Mouse (Mus musculus) G1E (cell line): ENCODE measurements around the gene Sppl3. TPM values are rescaled to one million over a fixed set of nuclear protein-coding genes. Genes with fewer than 3 reads are reported as not detected.

Experiments
- ATAC-seq: 2 replicates; pipeline ENCODE4 v1.8.0; 2016; ENCODE audit warnings: mild to moderate bottlenecking; ENCODE audit not compliant: insufficient number of reproducible peaks, poor library complexity, low FRiP score, severe bottlenecking; ENCODE audit errors: extremely low read depth
- DNase-seq: peaks from one replicate; pipeline ENCODE4 v3.0.0; 2012; ENCODE audit warnings: low spot score
- H3K27me3 ChIP-seq: 2 replicates; pipeline ENCODE4 v1.6.1; 2012; ENCODE audit warnings: mild to moderate bottlenecking, low read length, inconsistent platforms; ENCODE audit not compliant: insufficient read depth
- H3K36me3 ChIP-seq: replicated peaks from 2 replicates; pipeline ENCODE3; 2012; ENCODE audit warnings: mild to moderate bottlenecking, inconsistent platforms
- H3K4me1 ChIP-seq: 2 replicates; pipeline ENCODE4 v1.6.1; 2012; ENCODE audit warnings: low read depth, low read length, inconsistent platforms, mixed read lengths; ENCODE audit not compliant: insufficient read depth
- H3K4me3 ChIP-seq: 2 replicates; pipeline ENCODE4 v1.5.1; 2012; ENCODE audit warnings: low read depth, mild to moderate bottlenecking, inconsistent platforms, low read length, moderate library complexity, mixed read lengths
- H3K9me3 ChIP-seq: replicated peaks from 2 replicates; pipeline ENCODE4 v1.6.1; 2012; ENCODE audit warnings: inconsistent platforms
- CTCF ChIP-seq: IDR thresholded peaks from 2 replicates; pipeline ENCODE4 v1.5.1; 2012; ENCODE audit warnings: low read depth, low read length, inconsistent platforms, mixed read lengths
- GATA1 ChIP-seq: IDR thresholded peaks from 2 replicates; pipeline ENCODE4 v1.6.1; 2012; ENCODE audit warnings: borderline replicate concordance, low read length, inconsistent platforms, mixed read lengths
- GATA2 ChIP-seq: IDR thresholded peaks from 2 replicates; pipeline ENCODE4 v1.6.1; 2012; ENCODE audit warnings: low read depth, low read length, inconsistent platforms, borderline replicate concordance
- POLR2AphosphoS5 ChIP-seq: IDR thresholded peaks from 2 replicates; pipeline ENCODE4 v1.6.1; 2012; ENCODE audit warnings: low read depth, low read length, inconsistent platforms; ENCODE audit not compliant: insufficient replicate concordance
- TAL1 ChIP-seq: conservative IDR thresholded peaks from 2 replicates; pipeline ENCODE4 v1.6.1; 2012; ENCODE audit warnings: low read depth, low read length, inconsistent platforms, mixed read lengths
- polyA plus RNA-seq: library from polyadenylated mRNA; stranded (reverse); fragments of >175 nt; gene quantifications from 2 replicates; pipeline ENCODE4 v1.2.3, GENCODE M21; 2012
- total RNA-seq, 2 experiments: library from RNA; stranded (forward) in 1 of 2; stranded (reverse) in 1 of 2; fragments of 200-1000 nt in 1 of 2; fragments of >200 nt in 1 of 2; fragmentation: Nextera tagmentation in 1 of 2; gene quantifications; 2 replicates each; pipeline ENCODE4 v1.2.3; 2014 to 2017

Gene Sppl3
- total and polyA plus RNA-seq, 3 experiments, result 29.5 to 69.2 (median 35.9) TPM

DNA sequence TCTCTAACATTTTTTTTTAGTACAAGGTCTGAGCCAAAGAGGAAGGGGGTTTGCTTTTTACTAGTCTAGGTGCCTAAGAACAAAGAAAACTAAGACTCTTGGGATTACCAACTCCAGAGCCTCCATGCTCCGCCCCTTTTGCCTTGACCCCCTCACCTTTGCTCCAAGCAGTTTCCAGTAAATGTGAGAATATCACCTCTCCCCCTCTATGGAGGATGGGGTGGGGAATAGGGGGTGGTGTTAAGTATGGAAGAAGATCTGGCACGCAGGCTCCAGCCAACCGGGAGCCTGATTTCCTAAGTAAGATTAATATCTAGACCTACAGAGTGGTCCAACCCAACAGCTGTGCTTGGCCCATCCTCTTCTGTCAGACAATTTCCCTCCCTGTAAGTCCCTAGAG is 129.8 kb downstream of the Sppl3 start:
- TF ChIP-seq GATA1 (no peak), CTCF (no peak), POLR2AphosphoS5 (no peak), TAL1 (no peak), GATA2 (no peak)
- DNase-seq (no peak), ATAC-seq (no peak)
- Histone ChIP-seq H3K4me1 (peaks cover 29% of the 10 kb centered on the region), H3K27me3 (peaks cover 19% of the 10 kb centered on the region), H3K36me3 (peaks cover 42% of the 10 kb centered on the region), H3K9me3 (no peaks in the 10 kb centered on the region), H3K4me3 (no peak overlapping the region)

DNA sequence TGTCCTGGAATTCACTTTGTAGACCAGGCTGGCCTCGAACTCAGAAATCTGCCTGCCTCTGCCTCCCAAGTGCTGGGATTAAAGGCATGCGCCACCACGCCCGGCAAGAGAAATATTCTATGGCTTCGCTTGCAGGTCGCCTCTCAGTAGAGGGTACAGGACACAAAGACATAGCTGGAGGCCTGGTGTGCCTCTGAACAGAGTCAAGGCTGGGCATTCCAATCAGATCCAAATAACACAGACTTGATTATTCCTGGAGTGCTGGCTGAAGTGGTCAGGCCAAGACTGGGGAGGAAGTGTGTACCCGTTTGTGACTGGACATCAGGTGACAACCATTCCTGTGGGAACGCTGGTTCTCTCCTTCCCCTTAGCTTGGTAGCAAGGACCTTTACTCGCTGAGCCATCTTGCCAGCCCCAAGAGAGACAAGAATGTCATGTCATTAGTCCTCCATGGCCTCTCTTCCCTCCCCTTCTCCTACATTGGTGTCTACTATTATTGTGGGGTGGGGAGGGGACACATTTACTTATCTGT is 131.3 kb downstream of the Sppl3 start:
- ATAC-seq, result no peak
- DNase-seq, result no peak
- no peaks in the 10 kb centered on the region for H3K9me3 ChIP-seq
- no peak for TF ChIP-seq GATA1
- TF ChIP-seq GATA2, result no peak
- peak; percentile 66; the same call in 1 of the 2 replicates for TF ChIP-seq POLR2AphosphoS5
- TF ChIP-seq TAL1, result no peak
- TF ChIP-seq CTCF, result no peak
- H3K36me3 ChIP-seq, result peaks cover 57% of the 10 kb centered on the region
- H3K4me1 ChIP-seq, result peaks cover 41% of the 10 kb centered on the region
- H3K27me3 ChIP-seq, result peaks cover 9% of the 10 kb centered on the region
- H3K4me3 ChIP-seq, result no peak overlapping the region

DNA sequence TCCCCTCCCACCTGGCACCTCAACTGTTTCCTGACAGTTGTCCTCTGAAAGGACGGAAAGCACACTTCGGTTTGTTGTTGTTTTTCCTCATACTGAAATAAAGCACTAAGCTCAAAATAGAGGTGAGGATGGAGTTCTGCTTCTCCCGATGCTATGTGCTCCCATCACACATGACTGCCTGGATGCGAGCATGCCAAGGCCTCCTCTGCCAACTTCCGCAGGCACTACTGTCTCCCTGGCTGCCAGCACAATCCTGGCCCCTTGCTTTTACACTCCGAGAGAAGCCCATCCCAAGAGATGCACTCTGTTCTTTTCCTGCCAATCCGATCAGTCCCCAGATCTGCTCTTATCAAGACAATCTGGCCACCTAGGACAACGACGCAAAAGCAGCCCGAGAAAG is 132.6 kb downstream of the Sppl3 start:
- no peak for TF ChIP-seq TAL1
- TF ChIP-seq GATA2, result no peak
- no peak for TF ChIP-seq POLR2AphosphoS5
- no peak for TF ChIP-seq CTCF
- TF ChIP-seq GATA1, result no peak
- Histone ChIP-seq H3K4me1 (peaks cover 51% of the 10 kb centered on the region), H3K27me3 (no peaks in the 10 kb centered on the region), H3K4me3 (no peak overlapping the region), H3K9me3 (no peaks in the 10 kb centered on the region), H3K36me3 (peaks cover 70% of the 10 kb centered on the region)
- DNase-seq, result no peak
- no peak for ATAC-seq

DNA sequence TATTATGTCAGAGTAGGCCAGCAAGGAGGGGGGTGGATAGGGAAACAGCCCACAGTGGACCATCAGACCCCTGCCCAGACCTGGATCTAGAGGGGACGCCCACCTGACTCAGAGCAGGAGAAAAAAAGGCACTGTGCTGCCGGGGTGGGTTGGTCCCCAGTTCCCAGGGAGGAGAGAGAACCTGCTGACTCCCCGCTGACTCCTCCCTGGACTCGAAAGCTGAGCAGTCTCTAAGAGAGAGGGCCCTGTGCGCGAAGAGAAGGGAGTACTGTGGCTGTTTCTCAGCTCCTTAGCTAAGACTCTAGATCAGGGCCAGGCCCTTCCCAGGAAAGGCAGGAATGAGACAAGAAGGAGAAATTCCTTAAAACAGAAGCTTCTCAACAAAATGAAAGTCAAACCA is 133.5 kb downstream of the Sppl3 start:
- Histone ChIP-seq H3K9me3 (no peaks in the 10 kb centered on the region), H3K27me3 (no peaks in the 10 kb centered on the region), H3K4me1 (peaks cover 51% of the 10 kb centered on the region), H3K36me3 (peaks cover 78% of the 10 kb centered on the region), H3K4me3 (no peak overlapping the region)
- TF ChIP-seq GATA2 (no peak), TAL1 (no peak), POLR2AphosphoS5 (no peak), GATA1 (no peak), CTCF (no peak)
- no peak for DNase-seq
- ATAC-seq, result no peak

DNA sequence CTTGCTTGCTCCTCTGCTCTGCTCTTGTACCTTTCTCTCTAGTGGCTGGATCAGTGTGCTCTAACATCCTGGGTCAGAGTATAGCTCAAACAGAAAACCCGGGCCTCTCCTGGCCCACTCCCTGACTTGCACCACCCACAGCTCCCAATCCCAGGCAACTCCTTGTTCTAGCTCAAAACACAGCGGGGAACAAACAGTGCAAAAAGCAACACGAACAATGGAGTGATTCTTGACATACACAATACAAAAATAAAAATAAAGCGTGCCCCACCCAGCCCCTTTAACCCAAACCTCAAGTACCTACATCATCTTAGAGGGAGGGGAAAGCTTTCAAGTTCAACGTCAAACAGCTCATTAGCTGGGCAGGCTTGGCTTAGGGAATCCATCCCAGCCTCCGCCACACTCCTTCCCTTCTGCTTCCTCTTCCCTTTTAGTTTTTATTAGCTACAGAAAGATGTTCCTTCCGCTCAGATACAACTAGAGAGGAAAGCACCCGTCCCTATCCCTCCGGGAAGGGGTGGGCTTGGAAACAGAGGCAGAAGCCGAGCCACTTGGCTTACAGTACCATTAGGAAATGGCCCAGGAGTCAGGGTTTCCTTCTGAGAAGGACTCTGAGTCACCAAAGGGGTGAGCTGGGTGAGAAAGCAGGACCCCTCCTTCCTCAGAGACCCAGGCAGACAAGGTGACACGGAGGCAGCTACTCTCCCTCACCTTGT is 134.5 kb downstream of the Sppl3 start:
- TF ChIP-seq POLR2AphosphoS5 (no peak), GATA1 (no peak), CTCF (no peak), TAL1 (no peak)
- DNase-seq (no peak), ATAC-seq (no peak)
- no peak overlapping the region for H3K4me3 ChIP-seq
- H3K9me3 ChIP-seq, result no peaks in the 10 kb centered on the region
- H3K27me3 ChIP-seq, result no peaks in the 10 kb centered on the region
- H3K36me3 ChIP-seq, result peaks cover 88% of the 10 kb centered on the region
- peaks cover 59% of the 10 kb centered on the region for H3K4me1 ChIP-seq

DNA sequence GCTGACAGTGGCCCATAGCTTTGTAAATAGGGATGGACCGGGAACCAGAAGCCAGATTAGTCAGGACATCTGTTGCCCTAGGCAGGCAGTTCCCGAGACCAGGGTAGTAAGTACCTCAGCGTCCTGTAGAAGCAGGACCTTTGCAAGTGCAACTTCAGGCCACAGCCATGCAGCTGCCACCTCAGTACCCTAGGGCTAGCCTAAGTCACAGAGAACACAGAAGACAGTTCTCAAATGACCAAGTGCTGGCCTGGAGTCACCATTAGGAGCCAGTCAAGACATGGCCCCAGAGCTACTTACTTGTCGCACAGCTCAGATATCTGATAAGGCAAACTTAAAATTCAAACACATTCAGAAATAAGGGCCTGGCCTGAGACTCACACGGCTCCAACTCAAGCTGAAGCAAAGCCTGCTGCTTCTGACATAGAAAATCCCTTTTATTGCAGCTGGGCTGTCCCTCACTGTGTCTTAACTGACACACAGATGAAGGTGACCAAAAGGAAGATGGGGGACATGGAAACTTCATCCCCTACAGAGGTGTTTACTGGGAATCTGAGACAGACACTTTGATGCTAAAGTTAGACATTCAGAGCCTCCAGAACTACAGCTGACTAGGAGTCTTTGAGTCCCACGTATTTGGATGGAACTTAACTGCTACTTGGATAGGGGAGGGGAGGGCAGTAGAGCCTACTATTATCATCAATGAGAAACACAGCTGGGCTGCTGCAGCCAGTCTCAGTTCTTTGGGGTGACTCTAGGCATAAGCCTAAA is 135.2 kb downstream of the Sppl3 start:
- no peak overlapping the region for H3K4me3 ChIP-seq
- no peaks in the 10 kb centered on the region for H3K27me3 ChIP-seq
- TF ChIP-seq TAL1, result no peak
- TF ChIP-seq POLR2AphosphoS5, result no peak
- no peak for TF ChIP-seq GATA1
- TF ChIP-seq GATA2, result no peak
- no peak for TF ChIP-seq CTCF
- H3K4me1 ChIP-seq, result peaks cover 67% of the 10 kb centered on the region
- no peak for DNase-seq
- H3K9me3 ChIP-seq, result no peaks in the 10 kb centered on the region
- H3K36me3 ChIP-seq, result peaks cover 95% of the 10 kb centered on the region
- ATAC-seq, result no peak
